Mouse (Mus musculus): ENCODE results near the gene AI661453. TPM values are rescaled to one million over a fixed set of nuclear protein-coding genes. Genes with fewer than 3 reads are reported as not detected.

The AI661453 gene
- total and polyA plus RNA-seq, 3 experiments = 0.36 to 0.97 (median 0.92) TPM

- no peak for DNase-seq
Measured at GRCm38 (mm10) chr17:47467659-47468058, 31.2 kb downstream of the AI661453 start.

GRCm38 (mm10) chr17:47468063-47468462, 31.6 kb downstream of the AI661453 start:
- DNase-seq = no peak

- DNase-seq = no peak
Measured at GRCm38 (mm10) chr17:47468466-47468865, 32.1 kb downstream of the AI661453 start.

GRCm38 (mm10) chr17:47469642-47470041, 33.2 kb downstream of the AI661453 start:
- no peak for DNase-seq

- no peak for DNase-seq
Measured at GRCm38 (mm10) chr17:47470121-47470520, 33.7 kb downstream of the AI661453 start.

GRCm38 (mm10) chr17:47470686-47471085, 34.3 kb downstream of the AI661453 start:
- no peak for DNase-seq

GRCm38 (mm10) chr17:47472435-47473350, 36.3 kb downstream of the AI661453 start:
- no peak for DNase-seq

- DNase-seq = peak; percentile 54
Measured at GRCm38 (mm10) chr17:47473434-47473974, 37.1 kb downstream of the AI661453 start.

- no peak for DNase-seq
Measured at GRCm38 (mm10) chr17:47474250-47474649, 37.8 kb downstream of the AI661453 start.

- DNase-seq = no peak
Measured at GRCm38 (mm10) chr17:47475181-47475580, 38.8 kb downstream of the AI661453 start.

- no peak for DNase-seq
Measured at GRCm38 (mm10) chr17:47475714-47476113, 39.3 kb downstream of the AI661453 start.

GRCm38 (mm10) chr17:47479887-47480286, 43.5 kb downstream of the AI661453 start:
- DNase-seq = no peak

GRCm38 (mm10) chr17:47482401-47482800, 46.0 kb downstream of the AI661453 start:
- peak; percentile 54 for DNase-seq

- no peak for DNase-seq
Measured at GRCm38 (mm10) chr17:47484241-47484921, 48.0 kb downstream of the AI661453 start.

GRCm38 (mm10) chr17:47484993-47485392, 48.6 kb downstream of the AI661453 start:
- DNase-seq = no peak

GRCm38 (mm10) chr17:47485791-47486190, 49.4 kb downstream of the AI661453 start:
- no peak for DNase-seq

GRCm38 (mm10) chr17:47490791-47491190, 54.4 kb downstream of the AI661453 start:
- no peak for DNase-seq

- no peak for DNase-seq
Measured at GRCm38 (mm10) chr17:47492731-47493130, 56.3 kb downstream of the AI661453 start.

GRCm38 (mm10) chr17:47493653-47494052, 57.2 kb downstream of the AI661453 start:
- DNase-seq = no peak

GRCm38 (mm10) chr17:47494132-47494531, 57.7 kb downstream of the AI661453 start:
- no peak for DNase-seq

GRCm38 (mm10) chr17:47501531-47501930, 65.1 kb downstream of the AI661453 start:
- no peak for DNase-seq

GRCm38 (mm10) chr17:47501946-47502706, 65.7 kb downstream of the AI661453 start, which contains the start of gene Taf8:
Taf8 (minus strand) TSS chr17:47502292.
- peak; percentile 97 for DNase-seq

Data from adrenal gland, adult 2 months (tissue).